Mouse (Mus musculus): ENCODE results near the gene Gm5148.

The Gm5148 gene

DNA sequence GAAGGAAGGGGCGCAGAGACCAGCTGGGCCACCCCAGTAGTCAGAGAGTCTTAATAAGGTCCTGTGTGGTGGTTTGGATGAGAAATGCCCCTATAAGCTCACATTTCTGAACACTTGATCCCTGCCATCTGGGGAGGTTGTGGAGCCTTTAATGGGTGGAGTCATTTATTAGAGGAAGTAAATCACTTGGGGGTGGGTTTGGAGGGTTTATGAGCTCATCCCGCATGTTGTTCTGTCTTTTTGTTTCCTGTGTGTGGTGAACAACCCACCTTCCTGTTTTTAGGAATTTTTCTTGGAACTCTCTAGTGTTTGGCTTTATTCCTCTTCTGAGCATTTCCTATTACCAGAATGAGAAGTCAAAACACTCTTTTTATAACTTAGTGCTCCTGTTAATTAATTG is 19.8 kb upstream of the Gm5148 start:
- in situ Hi-C loops (cut with MboI; ENCODE audit: low pct_unique_long_range_greater_than_20kb in 1 of 2, low sequenced_read_pairs in 2 of 2, unreplicated experiment in 1 of 2) = no loop called here

DNA sequence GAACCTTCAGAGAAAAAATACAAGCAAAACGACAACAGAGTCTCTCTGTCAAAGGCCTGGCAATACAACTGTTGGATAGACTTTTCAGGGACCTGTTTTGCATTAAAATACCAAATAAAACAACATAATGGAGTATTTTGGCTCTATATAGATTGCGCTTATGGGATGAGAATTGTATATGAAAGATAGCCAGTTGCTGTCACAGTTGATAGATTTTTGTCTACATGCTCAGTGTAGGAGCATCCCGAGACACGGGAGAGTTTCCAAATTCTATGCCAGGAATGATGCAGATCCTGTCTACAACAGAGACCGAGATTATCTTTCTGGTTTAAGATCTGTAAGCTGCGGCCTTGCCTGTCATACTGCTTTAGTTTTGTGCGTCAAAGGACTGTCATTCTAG is 15.7 kb upstream of the Gm5148 start:
- in situ Hi-C loops (cut with MboI; ENCODE audit: low pct_unique_long_range_greater_than_20kb in 1 of 2, low sequenced_read_pairs in 2 of 2, unreplicated experiment in 1 of 2) = no loop called here

DNA sequence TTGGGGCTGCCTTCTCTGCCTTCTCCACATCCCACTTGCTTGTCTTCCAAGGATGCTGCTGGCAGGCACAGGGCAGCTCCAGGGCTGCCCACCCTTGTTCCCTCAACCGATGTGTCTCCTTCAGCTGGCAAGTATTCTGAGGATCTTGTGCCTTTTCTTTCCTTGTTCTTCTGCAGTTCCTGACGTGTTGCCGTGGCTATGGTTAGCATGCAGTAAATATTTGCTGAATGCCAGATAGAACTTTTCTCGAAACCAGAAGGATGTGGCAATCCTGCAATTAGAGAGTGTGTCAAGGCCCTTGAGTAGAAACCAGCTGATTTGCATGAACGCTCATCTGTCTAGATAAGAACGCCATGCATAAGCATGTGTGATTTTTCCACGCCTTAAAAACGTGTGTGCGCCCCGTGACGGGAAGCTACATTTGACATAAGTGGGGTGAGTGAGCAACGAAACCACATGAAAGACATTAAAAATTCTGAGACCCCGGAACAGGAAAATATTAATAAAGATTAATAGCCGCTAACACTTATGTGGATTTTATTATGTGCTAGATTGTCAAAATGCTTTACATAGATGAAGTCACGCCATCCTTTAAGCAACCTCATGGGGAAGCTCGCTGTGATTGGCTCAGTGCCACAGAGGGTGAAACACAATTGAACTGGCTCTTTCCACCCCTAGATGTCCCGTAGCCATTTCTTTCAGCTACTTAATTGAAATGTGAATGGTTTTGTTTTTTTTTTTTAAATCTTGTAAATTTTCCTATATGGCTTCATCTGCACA is 14.1 kb upstream of the Gm5148 start:
- in situ Hi-C loops (cut with MboI; ENCODE audit: low pct_unique_long_range_greater_than_20kb in 1 of 2, low sequenced_read_pairs in 2 of 2, unreplicated experiment in 1 of 2) = no loop called here

DNA sequence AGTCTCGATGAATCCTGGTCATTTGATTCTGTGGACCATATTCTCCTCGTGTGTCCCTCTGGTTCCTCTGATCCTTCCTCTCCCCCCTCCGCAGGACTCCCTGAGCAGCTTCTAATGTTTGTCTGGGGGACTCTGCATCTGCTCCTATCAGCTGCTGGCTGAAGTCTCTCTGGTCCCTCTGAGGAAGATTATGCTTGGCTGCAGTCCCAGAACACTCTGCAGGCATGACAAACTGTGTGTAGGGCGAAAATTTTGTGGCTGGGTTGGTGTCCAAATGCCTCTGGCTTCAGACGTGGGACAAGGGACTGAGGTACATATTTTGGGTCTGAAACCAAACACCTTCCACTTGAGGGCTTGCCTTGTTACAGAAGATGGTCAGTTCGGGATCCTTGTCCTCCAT is 13.1 kb upstream of the Gm5148 start:
- in situ Hi-C loops (cut with MboI; ENCODE audit: low pct_unique_long_range_greater_than_20kb in 1 of 2, low sequenced_read_pairs in 2 of 2, unreplicated experiment in 1 of 2) = no loop called here

DNA sequence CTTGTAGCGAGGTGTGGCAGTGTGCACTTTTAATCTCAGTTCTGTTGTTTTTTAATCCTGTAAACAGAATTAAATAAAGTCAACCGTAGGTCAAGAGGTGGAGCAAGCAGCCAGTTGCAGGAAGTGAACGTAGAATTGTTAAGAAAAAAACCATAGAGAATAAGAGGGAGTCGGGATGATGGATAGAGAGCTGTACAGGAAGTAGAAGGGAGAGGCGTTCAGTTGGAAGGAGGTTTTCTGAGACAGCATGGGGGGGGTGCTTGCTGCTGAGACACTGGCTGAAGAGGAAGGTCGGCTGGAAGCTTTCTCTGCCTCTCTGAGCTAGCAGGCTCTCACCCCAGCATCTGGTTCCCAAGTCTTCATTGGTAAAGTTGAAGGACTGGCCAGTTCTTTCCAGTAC is 10.9 kb upstream of the Gm5148 start:
- in situ Hi-C loops (cut with MboI; ENCODE audit: low pct_unique_long_range_greater_than_20kb in 1 of 2, low sequenced_read_pairs in 2 of 2, unreplicated experiment in 1 of 2) = no loop called here

DNA sequence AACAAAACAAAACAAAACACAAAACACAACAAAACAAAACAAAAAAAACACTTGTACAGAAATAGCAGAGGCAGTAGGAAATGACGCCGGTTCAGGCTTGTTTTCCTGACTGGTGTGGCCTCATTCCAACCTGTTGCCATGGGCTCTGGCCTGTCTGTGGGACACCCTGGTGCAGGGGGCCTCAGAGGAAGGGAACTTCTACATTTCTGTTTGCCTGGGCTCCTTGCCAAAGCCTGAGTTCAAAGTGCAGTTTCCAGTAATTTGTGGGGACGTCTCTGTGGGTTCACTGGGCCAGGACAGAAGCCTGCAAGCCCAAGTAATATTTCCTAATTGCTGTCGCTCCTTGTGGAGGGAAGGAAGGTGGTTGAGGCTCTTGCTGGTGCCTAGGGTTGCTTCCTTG is 4.9 kb upstream of the Gm5148 start:
- in situ Hi-C loops (cut with MboI; ENCODE audit: low pct_unique_long_range_greater_than_20kb in 1 of 2, low sequenced_read_pairs in 2 of 2, unreplicated experiment in 1 of 2) = no loop called here

DNA sequence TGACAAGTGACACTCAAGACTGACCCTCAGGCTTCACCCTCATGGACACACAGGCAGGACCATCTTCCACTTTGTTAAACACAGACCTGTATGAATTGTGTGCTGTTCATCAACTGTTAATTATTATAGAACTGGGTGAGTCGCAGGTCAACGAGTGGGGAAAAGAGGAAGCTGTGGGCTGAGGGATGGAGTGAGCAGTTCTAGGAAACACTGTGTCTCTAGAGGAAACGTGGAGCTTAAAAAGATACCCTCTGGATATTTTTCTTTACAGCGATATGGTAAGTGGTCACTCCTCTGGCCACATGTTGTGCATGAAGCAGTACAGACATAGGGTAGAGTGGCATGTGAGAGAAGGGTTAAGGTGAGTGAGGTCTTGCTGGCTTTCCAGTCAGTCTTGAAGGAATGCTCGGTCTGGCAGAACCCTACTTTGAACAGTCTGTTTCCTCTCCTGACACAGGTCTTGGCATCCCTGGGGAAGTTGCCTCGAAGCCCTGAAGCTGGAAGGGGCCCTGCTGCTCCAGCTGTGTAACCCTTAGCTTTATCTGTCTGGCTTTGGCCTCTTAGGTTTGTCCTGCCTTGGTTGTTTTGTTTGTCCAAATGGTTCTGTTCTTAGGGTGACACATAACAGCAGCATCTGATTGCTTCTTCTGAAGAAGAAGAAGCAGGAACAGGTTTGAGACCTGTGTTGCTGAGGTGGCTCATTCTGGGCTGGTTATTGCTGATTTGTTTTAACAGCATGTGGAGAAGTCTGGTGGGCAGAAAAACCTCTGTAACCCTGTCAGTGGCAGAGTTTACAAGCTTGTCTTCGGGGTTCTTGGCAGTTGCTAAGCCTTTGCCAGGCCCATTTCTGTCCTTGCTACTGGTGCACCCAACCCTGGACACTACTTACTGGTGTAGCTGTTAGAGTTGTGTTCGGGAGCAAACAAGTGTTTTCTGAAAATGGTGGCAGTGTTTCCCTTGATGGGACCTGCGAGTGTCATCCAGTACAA is 4.1 kb upstream of the Gm5148 start:
- in situ Hi-C loops (cut with MboI; ENCODE audit: low pct_unique_long_range_greater_than_20kb in 1 of 2, low sequenced_read_pairs in 2 of 2, unreplicated experiment in 1 of 2) = no loop called here

DNA sequence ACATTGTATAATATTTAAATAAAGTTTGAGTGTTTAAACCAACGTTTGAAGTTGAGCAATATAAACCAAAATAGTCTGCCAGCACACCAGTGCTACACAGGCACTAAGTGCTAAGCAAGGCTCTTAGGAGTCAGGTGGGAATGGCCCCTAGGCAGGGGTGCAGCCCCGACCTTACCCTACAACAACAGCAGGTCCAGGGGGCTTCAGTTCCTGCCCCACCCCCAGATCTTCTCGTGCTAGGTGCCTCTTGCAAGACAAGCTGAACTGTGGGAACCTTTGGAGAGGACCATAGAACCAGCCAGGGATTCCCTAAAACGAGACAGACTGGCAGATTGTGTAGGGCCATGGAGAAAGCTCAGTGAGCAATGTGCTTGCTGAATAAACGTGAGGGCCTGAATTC is 3.1 kb upstream of the Gm5148 start:
- in situ Hi-C loops (cut with MboI; ENCODE audit: low pct_unique_long_range_greater_than_20kb in 1 of 2, low sequenced_read_pairs in 2 of 2, unreplicated experiment in 1 of 2) = no loop called here

DNA sequence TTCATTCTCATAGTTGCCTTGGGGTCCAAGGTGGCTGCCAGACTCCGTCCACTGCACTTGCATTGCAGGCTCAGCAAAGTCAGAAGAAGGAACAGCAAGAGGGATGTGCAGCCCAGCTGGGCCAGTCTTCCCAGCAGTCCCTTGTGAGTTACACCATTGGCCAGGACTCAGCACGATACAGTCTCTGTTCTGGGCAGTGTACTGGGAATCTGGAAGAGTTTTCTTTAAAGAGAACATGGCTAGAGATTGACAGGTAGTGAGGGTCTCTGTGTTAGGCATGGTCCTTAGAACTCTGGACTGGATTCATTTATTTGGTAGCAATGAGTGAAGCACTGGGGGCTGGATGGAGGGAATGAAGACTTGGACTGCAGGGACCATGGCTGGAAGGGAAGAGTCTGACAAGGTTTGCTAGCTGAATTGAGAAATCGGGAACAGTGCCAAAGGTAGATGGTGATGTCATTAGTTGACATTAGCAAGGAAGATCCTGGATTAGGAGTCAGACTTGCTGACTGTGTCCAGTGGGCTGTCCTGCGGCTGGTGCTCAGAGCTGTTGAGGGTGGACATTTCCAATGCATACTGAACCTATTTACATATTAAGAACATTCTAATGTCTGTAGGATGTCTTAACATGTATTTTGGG is 2.3 kb upstream of the Gm5148 start:
- in situ Hi-C loops (cut with MboI; ENCODE audit: low pct_unique_long_range_greater_than_20kb in 1 of 2, low sequenced_read_pairs in 2 of 2, unreplicated experiment in 1 of 2) = no loop called here

DNA sequence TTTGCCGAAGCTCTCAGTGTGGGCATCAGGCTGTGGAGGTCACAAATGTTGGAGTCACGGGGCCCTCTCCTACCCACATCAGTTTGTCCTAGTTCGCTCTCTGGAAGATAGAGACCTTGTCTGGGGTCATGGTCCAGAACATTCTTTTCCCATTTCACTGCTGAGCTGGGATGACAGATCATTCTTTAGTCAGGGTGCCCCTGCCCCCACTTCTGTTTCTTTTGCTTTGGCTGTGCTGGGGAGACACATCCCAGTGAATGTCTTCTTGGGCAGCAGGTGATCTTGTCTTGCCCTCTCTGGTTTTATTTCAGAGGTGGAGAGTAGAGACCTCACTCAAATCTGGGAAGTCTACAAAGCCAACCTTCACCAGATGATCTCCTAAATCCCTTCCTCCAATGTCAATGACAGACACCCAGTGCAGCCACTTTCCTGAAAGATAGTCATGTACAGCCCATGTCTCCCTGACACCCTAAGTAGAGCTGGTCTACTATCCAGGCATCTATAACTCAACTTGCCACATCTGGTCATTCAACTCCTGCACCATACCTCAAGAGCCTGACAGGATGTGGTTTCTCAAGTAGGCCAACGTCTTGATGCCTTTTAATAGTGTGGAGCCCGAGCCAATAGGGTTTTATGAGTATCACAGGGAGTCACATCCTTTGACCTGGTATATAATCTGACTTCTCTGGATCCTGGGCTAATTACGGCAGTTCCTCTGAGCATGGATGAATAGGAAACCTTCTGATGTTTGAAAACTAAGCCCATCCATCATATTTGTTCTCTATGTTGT is 851 bp upstream of the Gm5148 start:
- in situ Hi-C loops (cut with MboI; ENCODE audit: low pct_unique_long_range_greater_than_20kb in 1 of 2, low sequenced_read_pairs in 2 of 2, unreplicated experiment in 1 of 2) = no loop called here

DNA sequence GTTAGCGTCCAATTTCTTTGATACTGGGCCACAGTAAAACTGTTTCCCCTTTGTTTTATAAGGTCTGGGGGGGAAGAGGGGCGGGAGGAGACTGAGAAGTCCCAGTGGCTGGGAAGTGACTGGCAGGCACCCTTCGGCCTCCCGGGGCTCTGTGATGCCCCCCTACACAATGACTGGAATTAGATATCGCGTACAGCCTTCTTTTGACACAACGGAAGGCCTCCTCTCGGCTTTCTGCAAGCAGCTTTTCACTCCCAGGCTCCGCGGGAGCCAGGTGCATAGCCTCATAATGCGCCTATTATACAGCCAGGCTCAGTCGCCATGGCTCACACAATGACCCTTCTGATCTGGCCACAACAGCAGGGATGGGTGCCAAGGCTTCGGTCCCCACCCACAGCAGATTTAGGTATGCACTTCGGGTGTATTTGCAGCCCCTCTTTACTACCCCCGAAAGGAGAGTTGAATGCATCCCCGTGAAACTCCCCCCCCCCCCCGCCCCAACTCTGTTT is 574 bp downstream of the Gm5148 start:
- in situ Hi-C loops (cut with MboI; ENCODE audit: low pct_unique_long_range_greater_than_20kb in 1 of 2, low sequenced_read_pairs in 2 of 2, unreplicated experiment in 1 of 2) = no loop called here

DNA sequence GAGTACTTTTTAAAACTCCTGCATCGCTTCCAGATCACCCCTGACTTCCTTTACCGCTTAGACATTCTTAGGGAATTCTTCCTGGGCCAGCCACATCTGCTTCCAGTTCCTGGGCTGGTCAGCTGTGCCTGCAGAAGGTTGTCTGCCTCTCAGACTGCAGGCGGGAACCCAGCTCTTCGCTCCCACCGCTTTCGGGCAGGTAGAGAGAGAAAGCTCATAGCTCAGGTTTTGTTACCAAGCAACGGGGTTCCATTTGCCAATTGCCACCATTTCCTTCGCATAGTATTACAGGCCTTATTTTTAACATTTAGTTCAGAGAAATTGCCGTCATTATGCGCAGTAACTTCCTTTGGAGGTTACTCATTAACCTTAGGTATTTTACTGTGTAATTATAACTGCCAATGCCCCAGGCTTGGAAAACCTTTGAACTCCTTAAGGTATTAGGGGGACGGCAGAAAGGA is 1.2 kb downstream of the Gm5148 start:
- in situ Hi-C loops (cut with MboI; ENCODE audit: low pct_unique_long_range_greater_than_20kb in 1 of 2, low sequenced_read_pairs in 2 of 2, unreplicated experiment in 1 of 2) = no loop called here

DNA sequence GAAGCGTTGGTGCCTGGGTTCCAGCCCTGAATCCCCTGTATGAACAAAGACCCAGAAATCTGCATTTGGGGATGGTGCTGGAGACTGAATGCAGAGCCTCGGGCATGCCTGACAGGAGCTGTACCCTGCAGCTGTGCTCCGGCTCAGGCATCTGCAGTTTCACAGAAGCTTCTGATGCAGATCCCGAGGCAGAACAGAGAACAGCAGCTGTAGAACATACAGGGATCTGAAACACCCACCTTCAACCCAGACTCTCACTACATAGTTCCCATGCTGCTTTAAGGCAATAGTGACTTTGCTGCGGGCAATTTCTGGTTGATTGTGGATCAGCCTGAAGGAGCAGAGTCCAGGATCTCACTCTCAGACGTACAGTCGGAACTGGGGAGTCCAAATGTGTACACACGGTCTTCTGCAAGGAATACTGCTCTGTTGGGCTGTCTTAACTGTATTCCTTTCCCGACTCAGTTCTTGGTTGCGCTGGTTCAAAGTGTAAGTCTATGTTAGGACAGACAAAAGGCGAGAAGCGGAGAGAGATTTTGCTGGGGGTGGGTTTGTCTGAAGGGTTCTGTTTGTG is 1.7 kb downstream of the Gm5148 start:
- in situ Hi-C loops (cut with MboI; ENCODE audit: low pct_unique_long_range_greater_than_20kb in 1 of 2, low sequenced_read_pairs in 2 of 2, unreplicated experiment in 1 of 2) = no loop called here

DNA sequence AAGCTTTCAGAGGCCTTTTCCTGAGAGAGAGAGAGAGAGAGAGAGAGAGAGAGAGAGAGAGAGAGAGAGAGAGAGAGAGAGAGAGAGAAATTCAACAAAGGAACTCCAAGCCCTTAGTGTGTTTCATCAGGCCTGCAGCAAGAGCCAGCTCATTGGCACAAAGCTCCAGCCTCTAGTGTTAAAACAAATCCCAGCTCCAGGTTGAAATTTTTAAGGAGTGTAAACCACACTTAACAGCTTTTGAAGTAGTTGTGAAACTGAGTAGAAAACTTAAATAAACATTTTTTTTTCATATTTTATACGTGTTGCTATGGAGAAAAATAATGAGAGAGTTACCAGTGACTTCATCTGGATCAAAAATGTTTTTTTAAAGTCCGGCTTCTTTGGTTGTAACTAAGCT is 7.3 kb downstream of the Gm5148 start:
- in situ Hi-C loops (cut with MboI; ENCODE audit: low pct_unique_long_range_greater_than_20kb in 1 of 2, low sequenced_read_pairs in 2 of 2, unreplicated experiment in 1 of 2) = no loop called here

DNA sequence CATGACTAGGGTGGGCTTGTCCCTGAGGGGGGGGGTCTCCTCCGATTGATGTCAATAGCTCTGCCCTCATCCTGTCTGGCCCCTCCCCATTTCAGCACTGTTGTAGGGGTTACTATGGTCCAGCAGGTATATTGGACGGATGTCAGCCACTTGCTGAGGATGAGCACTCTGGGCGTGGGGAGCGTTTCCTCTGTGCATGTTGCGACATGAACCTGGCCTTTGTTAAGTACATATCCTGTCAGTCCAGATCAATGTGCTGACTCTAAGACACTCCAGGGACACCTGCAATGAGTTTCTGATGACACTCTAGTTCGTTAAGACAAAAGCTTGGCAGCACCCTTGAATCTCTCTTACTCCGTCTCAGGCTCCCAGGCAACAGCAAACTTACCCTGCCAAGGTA is 8.6 kb downstream of the Gm5148 start:
- in situ Hi-C loops (cut with MboI; ENCODE audit: low pct_unique_long_range_greater_than_20kb in 1 of 2, low sequenced_read_pairs in 2 of 2, unreplicated experiment in 1 of 2) = no loop called here

DNA sequence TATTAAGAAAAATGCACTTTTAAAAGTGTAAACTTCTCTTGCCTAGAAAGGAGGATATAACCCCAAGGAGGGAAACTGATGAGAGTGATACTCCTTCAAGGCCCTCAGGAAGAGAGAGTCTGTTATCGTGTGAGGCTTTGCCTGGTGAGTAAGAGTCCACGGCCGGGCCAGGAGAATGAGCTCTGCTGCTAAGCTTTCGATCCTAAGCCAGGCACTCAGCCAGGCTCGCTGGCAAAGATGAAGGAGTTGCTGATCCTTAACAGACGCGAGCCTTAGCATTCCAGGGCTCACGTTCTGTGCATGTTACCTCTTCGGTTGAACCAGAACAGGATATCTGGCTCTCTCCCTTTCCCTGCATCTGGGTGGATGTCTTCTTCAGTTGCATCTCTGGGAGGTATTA is 11.8 kb downstream of the Gm5148 start:
- in situ Hi-C loops (cut with MboI; ENCODE audit: low pct_unique_long_range_greater_than_20kb in 1 of 2, low sequenced_read_pairs in 2 of 2, unreplicated experiment in 1 of 2) = no loop called here

DNA sequence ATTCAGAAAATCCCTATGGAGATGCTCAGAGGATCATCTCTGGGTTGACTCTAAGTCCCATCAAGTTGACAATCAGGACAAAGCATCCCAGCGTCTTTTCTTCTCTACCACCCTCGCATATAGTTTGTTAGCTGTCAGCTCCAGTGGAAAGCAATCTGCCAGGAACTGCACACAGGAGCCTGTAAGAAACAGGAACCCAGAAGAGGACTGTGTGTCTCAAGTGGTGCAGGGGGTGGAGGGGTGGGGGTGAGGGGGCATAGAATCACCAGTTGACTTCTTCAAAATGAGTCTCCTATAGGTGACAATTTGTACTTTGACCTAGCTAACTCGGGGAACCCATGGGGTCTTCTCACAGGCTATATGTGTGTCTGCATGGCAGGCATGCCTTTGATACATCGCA is 12.7 kb downstream of the Gm5148 start:
- in situ Hi-C loops (cut with MboI; ENCODE audit: low pct_unique_long_range_greater_than_20kb in 1 of 2, low sequenced_read_pairs in 2 of 2, unreplicated experiment in 1 of 2) = no loop called here

DNA sequence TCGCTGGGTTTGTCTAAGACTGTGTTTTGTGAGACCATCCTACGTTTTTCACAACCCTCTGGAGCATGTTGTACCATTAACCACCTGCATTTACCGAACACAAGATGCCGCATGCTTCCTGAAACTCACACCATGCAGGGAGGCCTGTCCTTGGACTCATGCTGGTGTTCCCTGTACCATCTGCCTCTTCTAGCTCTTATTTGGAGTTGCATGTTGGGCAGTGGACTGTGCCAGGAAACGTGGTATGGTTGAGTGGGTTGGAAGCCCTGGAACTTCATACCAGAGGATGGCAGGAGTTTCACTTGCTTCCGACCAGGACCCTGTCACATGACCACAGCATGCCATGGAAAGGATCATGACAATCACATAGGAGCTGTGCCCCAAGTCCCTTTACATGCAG is 16.5 kb downstream of the Gm5148 start:
- in situ Hi-C loops (cut with MboI; ENCODE audit: low pct_unique_long_range_greater_than_20kb in 1 of 2, low sequenced_read_pairs in 2 of 2, unreplicated experiment in 1 of 2) = no loop called here
